Mouse (Mus musculus) telencephalon, adult 2 months (tissue): ENCODE measurements at regions not wholly inside any gene's neighbourhood (a gene's known extent, or its start where the extent isn't known, plus 50 kb on each side); places are given as distances from the start of the nearest gene placed in this dataset.

Experiments used
- DNase-seq: peaks from one replicate; pipeline ENCODE4 v3.0.0-alpha.2; 2011; ENCODE audit warnings: low read depth, low spot score

DNA sequence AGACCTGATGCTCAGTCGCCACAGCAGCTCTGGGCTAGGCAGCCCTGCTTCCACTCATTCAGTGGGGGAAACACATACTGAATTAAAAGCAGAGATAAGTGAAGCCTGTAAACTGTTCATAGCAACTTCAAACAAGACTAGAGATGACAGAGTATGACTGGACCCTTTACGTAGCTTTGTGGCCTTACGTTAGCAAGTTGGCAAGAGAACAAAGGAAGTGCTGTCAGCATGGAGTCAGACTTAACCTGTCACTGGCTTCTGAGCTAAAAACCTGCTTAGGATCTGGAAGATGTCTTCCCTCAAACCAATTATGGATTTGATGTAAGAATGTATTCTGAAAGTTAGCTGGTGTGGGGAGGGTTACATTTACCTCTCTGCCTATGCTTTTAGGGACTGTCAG lies 421.3 kb downstream of the Ttll7 start:
- no peak for DNase-seq

DNA sequence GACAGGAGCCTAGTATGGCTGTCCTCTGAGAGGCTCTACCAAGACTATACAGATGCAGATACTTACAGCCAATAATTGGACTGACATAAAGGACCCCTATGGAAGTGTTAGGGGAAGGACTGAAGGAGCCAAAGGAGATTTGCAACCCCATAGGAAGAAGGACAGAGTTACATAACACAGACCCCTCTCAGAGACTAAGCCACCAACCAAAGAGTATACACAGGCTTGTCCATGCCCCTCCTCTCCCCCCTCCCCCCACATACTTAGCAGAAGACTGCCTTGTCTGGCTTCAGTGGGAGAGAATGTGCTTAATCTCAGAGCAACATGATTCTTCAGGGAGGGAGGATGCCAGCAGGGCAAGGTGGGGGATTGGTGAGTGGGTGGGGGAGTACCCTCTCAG lies 426.4 kb downstream of the Ttll7 start:
- no peak for DNase-seq

DNA sequence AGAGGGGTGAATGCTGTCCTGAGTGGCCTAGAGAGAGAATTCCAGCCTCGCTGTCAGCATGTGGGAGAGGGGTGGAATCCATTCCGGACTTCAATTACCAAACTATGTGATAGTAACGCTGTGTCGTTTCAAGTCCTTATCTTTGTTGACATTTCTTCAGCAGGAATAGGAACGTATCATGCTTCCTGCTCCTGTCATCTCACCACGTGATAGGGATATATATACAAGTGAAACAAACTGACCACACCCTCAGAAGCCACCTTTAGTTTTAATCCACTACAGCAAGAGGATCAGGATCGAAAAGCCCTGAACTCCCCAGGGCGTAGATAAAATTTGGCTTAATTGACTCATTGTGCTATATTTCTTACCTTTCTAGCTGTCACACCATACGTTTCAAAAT lies 431.6 kb downstream of the Ttll7 start:
- no peak for DNase-seq

DNA sequence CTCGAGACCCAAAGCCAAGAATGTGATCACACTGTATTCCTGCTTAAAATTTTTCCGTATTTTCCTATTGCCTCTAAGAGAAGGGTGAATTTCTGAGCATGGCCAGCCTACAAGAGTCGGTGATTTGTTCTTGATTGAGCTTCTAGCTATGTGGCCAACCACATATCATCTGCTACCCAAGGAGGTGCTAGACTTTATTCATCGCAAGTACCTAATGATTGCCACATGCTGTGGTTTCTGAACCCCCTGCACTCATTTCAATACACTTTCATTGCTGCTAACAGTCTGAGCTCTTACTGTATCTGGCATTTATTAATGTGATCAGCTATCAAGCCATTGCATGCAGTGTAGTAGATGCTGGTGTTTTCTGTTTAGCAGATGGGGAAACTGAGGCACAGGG lies 432.2 kb downstream of the Ttll7 start:
- no peak for DNase-seq

DNA sequence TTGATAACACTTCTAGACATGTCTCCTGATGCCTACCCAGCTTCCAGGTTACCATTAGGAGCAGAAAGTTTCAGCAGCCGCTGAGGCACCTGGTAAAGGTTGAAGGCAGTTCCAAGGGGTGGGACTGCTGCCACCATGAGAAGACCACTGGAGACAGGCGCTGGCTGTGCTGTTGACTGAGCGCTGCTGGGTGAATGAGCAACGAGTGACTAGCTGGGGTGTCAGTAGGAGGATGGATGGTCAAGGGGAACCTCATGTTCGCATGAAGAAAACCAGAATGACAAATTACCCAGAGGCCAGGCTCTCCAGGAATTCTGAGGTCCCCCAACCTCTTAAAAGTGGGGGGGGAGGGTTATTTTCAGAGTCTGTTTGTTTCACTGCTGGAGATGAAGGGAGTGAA lies 433.3 kb downstream of the Ttll7 start:
- DNase-seq: no peak

DNA sequence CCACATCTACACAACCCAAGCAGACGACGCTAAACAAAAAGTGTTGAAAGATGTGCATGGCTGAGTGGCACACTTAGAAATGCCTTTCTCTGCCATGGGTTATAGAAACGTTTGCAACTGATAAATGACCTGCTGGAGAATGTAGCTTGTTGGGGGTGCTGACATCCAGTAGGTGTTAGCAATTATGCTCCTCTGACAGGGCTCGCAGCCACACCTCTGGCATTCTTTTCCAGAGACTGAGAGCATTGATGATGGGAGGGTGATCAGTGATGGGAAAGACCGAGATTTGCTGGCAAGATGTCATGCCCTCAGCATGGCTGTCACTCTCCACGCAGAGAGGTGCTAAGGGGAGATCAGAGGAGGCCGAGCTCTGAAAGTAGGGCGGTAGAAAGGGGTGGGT lies 435.3 kb downstream of the Ttll7 start:
- no peak for DNase-seq

DNA sequence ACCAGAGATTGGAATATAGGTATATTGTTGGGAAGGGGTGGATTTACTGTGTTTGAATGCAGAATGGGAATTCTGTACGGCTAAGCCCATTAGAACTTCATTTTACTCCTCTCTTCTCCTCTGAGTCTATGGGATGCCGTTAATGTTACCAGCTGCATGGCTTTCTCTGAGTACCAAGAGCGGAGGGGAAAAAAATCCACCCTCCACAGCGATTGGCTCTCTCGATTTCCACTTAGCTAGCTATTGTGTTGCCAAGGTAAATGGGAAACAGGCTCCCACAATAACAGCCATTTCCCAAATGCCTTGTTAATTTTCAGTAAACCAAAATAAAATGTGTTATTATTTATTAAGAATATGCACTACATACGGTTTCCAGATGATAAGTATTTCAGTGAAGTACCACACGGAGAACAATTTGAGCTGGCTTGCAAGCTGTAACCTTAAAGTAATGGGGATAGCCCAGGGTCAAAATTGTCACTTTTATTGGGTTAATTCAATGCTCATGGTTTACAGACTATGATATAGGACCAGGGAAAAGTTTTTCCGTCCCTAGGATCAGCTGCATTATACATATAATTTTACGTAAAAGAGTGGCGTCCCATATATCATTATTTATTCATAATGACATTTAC lies 439.6 kb downstream of the Ttll7 start:
- DNase-seq: no peak

DNA sequence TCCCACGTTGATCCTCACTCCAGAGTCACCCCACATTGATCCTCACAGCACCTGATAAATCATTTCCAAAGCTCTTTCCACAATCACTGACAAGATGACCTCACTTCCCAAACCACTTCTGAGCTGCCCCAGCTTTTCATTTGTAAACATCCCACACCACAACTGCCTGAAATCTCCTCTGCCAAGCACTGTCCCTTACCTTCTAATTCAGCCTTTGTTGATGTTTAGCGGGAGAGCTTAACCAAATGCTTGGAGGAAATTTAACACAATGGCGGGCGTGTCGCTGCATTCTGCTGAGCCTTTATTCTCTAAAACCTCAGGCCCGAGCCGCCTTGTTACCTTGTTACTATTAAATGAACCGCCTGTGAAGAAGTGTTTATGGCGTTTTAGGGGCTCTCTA lies 445.9 kb downstream of the Ttll7 start:
- no peak for DNase-seq

DNA sequence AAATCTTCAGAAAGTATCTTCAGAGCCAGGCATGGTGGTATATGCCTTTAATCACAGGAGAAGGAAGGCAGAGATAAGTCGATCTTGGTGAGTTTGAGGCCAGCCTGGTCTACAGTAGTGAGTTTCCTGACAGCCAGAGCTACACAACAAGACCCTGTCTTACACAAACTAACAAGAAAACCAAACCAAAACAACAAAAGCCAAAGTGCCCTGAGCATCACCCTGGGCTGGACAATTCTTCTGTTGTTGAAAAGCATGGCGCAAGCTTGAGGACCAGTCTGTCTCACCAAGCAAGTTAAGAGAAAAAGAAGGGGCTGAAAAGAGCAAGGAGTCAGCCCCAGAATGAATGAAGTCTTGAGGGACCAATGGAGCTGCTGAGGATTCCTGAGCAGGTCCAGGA lies 473.4 kb downstream of the Ttll7 start:
- no peak for DNase-seq

DNA sequence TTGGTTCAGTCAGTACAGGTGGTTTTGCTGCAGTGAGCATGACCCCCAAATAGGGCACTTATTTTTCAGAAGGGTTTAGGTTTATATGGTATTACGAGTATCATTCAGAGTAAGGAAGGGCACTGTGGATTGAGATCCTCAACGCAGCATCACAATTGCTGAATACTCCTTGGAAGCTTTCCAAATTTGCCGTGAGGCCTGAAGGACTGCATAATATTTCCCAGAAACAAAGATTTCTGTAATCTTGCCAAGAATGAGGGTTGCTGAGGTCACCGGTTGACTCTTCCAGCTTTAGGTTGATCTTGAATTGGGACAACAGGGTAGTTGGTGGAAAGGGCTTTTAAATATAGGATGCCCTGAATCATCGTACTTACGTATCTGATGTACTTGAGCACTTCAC lies 482.1 kb downstream of the Ttll7 start:
- DNase-seq: no peak

DNA sequence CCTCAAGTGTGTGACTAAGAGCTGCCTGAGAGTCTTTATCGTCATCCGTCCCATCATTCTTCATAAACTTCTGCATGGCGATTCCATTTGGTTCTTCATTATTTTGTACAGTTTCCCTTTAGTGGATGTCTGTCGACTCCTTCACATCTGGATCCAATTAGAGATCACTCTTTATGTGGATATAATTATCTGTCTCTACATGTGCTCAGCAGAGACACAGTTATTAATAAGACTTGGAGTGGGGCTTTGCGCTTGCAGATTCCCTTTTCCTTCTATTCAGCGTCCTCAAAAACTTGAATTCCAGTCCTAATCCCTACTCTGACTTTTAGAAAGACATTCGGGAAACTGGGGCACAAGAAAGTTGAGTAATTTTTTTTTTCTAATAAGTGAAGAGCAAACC lies 483.1 kb downstream of the Ttll7 start:
- no peak for DNase-seq

DNA sequence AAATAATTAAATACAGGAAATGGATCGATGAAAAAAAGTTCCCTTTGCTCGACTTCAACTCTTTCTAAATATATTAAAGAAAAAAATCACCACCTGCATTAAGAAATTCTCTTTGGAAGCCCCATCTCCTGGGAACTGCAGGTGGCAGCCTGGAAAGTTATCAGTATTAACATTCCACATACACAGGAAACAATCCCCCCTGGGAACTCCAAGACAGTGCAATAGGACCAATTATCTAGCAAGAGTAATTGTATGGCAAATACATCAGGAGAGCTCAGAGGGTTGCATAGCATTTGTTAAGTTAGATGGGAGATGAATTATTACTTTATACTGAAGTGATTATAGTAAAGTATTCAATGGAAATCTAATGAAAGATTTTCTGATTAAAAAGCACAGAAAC lies 487.3 kb downstream of the Ttll7 start:
- DNase-seq: no peak

DNA sequence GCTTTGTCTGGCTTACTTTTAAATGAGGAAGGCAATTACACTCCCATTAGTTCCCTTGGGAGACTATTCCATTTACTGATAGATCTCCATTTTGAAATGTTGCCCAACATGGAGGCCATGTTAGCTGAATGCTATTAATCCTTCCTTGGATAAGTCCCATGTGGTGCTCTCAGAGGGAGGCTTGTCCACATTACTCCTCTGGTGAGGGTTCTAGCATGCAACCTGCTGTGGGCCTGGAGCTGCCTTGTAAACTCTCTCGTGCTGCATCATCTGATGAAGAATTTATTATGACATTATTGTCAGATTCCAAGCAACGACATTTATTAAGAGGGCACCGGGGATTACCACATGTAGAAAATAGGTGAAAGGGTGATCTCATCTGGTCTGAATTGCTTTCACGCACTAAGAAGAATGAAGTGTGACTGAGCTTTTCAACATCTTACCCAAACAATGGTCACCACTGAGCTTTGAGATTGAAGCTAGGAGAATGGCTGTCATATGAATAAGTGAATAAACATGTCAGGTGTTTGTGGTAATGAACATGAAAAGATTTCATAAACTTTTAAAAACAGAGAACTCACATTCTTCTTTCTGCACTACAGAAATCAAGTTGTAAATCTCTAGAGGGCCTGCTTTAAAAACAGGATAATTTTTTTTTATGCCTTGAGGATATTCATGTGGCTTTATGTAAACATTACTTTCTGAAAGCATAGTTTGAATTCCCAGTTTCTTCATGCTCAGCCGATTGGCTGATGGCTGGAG lies 495.3 kb downstream of the Ttll7 start:
- no peak for DNase-seq

DNA sequence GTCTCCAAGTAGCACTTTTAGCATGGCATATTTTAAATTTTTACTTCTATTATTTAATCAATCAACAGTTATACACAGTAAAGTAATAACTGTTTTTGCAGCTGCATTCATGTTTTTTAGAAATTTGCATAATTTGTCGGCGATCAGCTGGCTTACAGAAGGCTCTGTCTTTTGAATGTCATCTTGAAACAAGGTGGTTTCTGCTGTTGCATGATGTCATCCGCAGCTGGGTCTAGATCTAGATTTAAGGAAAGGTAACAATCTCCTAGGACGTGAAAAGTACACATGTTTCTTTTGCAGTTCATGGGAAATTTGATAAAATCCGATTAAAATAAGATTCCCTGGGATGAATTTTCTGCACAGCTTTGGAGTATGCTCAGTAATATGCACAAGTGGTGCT lies 534.9 kb downstream of the Ttll7 start:
- DNase-seq: no peak

DNA sequence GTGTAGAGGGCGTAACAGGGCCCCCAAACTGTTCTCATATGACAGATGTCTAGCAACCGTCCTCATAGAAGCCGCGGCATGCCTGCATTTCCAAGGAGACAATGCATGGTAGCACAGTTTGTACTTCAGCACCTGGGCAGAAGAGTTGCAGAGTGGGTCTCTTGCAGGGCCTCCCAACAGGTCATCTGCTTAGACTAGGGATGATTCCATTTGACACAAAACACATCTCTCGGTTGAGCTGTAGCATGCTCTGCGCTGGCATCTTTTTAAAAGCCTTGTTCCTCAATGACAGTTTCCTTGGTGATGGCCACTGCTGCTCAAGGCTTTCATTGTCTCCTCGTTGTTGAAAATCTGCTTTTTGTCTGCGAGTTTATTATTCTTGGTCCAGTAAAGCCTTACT lies 546.1 kb downstream of the Ttll7 start:
- DNase-seq: no peak

DNA sequence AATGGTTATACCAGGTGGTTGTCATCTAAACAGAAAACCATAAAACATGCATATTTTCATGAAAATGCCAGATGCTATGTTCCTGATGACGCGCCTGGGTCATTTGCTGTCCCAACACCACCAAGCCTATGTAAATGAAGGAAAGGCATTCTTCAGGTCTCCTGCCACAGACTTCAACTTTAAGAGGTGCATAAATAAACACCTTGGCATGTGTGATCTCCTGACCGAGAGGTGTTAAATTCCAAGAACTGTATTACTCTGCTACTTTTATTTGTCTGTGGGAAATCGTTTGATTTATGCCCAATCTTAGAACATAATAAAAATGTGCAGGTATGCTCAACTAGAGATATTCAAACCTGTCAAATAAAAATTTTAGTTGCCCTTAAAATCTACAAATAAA lies 560.1 kb downstream of the Ttll7 start:
- no peak for DNase-seq

DNA sequence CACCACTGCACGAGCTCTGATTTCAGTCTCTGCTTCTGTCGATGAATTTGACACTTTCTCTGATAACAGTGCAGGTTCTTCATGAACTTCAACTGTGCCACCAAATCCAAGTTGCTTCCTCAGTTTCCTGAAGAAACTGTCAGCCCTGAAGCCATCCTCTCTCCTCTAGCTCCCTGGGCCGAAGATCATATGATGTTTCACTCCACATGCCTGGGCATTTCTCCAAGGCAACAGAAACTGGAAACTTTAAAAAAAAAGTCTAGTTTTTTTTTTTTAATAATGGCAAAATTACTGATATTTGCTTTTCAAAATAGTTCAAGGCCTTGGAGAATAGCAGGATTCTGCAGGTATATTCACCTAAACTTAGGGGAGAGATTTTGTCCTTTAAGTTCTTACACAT lies 564.8 kb downstream of the Ttll7 start:
- DNase-seq: no peak

DNA sequence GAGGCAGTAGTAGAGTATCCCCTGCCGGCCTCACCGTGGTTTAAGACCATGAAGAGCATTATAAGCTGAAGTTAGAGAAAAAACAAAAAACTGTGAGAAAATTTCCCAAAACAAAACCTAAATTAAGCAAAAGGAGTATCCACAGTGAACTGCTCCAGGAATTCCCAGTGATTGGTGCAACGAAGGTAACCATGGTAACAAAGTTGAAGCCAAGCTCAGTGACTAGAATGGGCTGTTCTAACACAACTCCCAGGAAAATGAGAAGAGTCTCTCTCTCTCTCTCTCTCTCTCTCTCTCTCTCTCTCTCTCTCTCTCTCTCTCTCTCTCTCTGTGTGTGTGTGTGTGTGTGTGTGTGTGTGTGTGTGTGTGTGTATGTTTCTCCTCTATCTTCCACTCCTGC lies 567.0 kb downstream of the Ttll7 start:
- DNase-seq: peak; percentile 35

DNA sequence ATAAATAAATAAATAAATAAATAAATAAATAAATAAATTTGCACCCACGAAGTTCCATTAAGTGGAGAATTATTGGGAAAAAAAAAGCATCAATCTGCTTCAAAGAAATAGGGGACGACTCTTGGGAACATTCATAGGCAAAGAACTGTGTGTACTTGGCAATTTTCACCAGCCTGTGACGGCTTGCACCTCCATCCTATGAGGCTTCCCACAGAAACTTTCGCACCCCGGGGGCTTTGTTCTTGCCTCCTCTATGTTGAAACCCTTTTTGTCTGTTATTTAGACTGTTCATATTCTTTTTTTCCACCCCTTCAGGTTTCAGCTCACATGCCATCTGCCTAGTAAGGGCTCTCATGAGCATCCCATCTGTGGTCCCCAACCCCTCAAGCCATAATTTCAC lies 570.0 kb downstream of the Ttll7 start:
- DNase-seq: no peak

DNA sequence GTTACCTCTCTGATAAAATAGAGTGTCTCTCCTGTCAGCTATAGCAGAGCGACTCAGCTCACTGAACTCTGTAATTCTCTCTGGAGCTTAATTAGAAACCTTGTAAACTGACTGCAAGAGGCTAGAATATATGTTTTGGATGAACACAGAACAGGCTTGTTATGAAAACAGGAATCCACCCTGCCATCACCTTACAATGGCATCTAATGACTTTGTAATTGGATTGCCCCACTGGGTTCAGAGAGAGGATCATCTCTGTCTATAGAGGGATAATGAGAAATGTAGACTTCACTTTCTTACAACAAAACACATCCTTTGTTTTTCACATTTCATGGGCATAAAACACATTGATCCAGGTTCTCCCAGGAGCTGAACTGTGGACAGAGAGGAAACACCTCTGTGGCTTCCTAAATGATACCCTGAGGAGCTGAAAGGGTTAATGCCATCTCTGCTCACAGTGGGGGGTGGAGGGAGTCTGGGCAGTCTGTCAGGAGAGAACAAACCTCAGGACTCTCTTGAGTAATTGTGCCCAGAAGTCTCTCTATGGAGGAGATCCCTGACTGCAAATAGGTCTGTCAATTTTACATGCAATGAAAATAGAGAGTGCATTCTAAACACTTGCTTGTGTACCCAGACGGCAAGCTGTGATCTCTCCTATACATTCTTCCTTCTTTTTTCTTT lies 571.9 kb downstream of the Ttll7 start:
- DNase-seq: no peak

DNA sequence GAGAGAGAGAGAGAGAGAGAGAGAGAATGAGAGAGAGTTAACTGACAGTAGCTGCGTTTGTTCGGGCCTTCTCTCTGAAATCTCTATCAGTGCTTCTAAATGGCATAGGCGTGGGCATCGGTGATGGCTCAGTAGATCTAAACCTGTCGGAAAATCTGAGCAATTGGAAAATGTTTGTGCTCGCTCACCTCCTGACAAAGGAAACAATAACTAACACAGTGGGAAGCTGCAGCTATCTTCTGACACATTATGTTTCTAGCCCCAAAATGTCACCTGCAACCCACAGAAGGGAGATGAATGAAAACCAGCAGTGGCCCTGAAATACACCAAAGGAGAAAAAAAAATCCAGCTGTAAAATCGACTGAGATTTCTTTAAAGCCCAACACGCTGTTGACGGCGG lies 576.7 kb downstream of the Ttll7 start:
- DNase-seq: no peak

DNA sequence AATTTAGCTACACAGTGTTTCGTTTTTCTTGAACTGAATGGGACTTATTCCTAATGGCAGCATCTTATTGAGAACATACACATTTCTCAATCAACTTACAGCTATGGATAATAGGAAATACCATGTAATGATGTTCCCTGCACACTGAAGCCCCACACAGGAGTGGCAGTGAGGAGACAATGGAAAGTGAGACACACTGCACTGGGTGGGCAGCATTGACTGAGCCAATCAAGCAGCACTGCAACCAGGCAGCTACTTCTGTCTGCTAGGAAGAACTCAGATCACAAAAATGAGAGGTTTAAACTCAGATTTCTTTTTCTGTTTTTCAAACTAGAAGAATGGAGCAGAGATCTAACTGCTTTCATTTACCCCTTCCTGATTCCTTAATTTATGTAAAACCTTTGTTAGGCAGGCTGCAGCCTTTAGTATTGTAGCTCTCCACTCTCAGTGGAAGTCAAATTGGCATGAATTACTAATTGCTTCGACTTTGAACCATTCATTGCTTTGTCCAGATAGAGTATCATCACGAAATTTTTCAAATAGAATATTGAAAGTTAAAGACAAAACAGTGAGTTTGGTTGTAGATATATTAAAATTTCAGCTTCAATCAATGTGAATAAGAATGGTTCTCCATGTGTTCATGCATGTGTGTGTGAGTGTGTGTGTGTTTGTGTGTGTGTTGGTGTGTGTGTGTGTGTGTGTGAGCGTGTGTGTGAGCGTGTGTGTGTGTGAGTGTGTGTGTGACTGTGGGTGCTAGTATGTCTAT lies 590.9 kb downstream of the Ttll7 start:
- DNase-seq: no peak

DNA sequence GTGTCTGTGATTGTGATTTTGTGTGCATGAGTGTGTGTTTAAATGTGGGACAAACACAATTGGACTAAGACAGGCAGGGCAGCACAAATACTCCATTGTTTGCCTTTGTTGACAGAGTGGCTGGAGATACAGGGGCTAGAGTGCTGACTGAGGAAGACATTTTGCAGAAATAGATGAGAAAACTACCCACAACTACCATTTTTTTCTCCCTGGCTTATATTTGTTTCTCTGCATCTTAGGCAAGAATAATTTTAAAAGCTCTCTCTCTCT lies 591.5 kb downstream of the Ttll7 start:
- DNase-seq: no peak
